In genomic region chr8:13149287-13149686, GRCm38 (mm10) we compare ENCODE assay signal across 23 mouse cellular contexts. TPM values are rescaled to one million over a fixed set of nuclear protein-coding genes. Genes with fewer than 3 reads are reported as not detected.
DNase-seq lines count a peak whose midpoint lies in the region; ATAC-seq and TF ChIP-seq lines count a peak whose summit lies in the region.
"Had no signal": no experiment of that assay in that cellular context is flagged by ENCODE, and none has a peak within 500 bp of the region (broad histone marks: within the 10 kb centered on the region; RNA-seq: fewer than 3 reads in every experiment).

No protein-coding gene starts in this region.

- 90% methylated on average over 2 of the region's 2 CpGs for WGBS in midbrain, embryonic 11.5 days
- WGBS in midbrain, embryonic 15.5 days: 96% methylated on average over 2 of the region's 2 CpGs
- 95% methylated on average over 2 of the region's 2 CpGs for WGBS in stomach, postnatal 0 days

- no peak overlapping the region for H3K4me3 ChIP-seq in layer of hippocampus, adult 2 months
- no peak overlapping the region for H3K4me3 ChIP-seq in midbrain, embryonic 11.5 days (ENCODE audit: low read depth, low read length)
- H3K4me3 ChIP-seq in midbrain, embryonic 15.5 days: no peak overlapping the region
- no peak overlapping the region for H3K4me3 ChIP-seq in stomach, postnatal 0 days (ENCODE audit: low read depth, low read length)
- H3K4me3 ChIP-seq: embryonic facial prominence, embryonic 13.5 days; heart, embryonic 12.5 days; limb, embryonic 10.5 days; liver, embryonic 12.5 days; neural tube, embryonic 13.5 days had no signal

- ATAC-seq in frontal cortex, adult (ENCODE audit: low TSS enrichment): peak; percentile 26; the same call in 1 of the 2 replicates
- ATAC-seq in midbrain, embryonic 11.5 days (ENCODE audit: low FRiP score): no peak
- no peak for ATAC-seq in midbrain, embryonic 15.5 days (replicated peaks)
- ATAC-seq in stomach, postnatal 0 days (ENCODE audit: low FRiP score, low TSS enrichment): no peak
- ATAC-seq: activated CD4-positive, CD25-positive, alpha-beta regulatory T cell, adult 4 months; forebrain, embryonic 14.5 days; intestine, embryonic 16.5 days; liver, embryonic 12.5 days had no signal

- H3K9ac ChIP-seq in midbrain, embryonic 11.5 days (ENCODE audit: low read length): no peak overlapping the region
- no peak overlapping the region for H3K9ac ChIP-seq in midbrain, embryonic 15.5 days
- H3K9ac ChIP-seq in stomach, postnatal 0 days (ENCODE audit: low read length): no peak overlapping the region
- H3K9ac ChIP-seq: embryonic facial prominence, embryonic 13.5 days; heart, embryonic 12.5 days; hindbrain, embryonic 14.5 days; liver, embryonic 12.5 days; neural tube, embryonic 13.5 days had no signal

- no peak overlapping the region for H3K4me2 ChIP-seq in midbrain, embryonic 11.5 days
- H3K4me2 ChIP-seq in midbrain, embryonic 15.5 days: no peak overlapping the region
- no peak overlapping the region for H3K4me2 ChIP-seq in stomach, postnatal 0 days (replicated peaks; ENCODE audit: low read depth)
- H3K4me2 ChIP-seq: embryonic facial prominence, embryonic 13.5 days; heart, embryonic 12.5 days; hindbrain, embryonic 14.5 days; liver, embryonic 12.5 days; neural tube, embryonic 13.5 days had no signal

- TF ChIP-seq CTCF in layer of hippocampus, adult 2 months (conservative IDR thresholded peaks at IDR 0.05): peak; percentile 39
- TF ChIP-seq CTCF in stomach, postnatal 0 days (IDR thresholded peaks at IDR 0.05; ENCODE audit: low read depth): peak; percentile 38

- no peaks in the 10 kb centered on the region for H3K27me3 ChIP-seq in midbrain, embryonic 11.5 days (ENCODE audit: control insufficient read depth, insufficient read depth, low read length)
- no peaks in the 10 kb centered on the region for H3K27me3 ChIP-seq in midbrain, embryonic 15.5 days (replicated peaks)
- H3K27me3 ChIP-seq in stomach, postnatal 0 days (ENCODE audit: control insufficient read depth, insufficient read depth, low read length): no peaks in the 10 kb centered on the region
- H3K27me3 ChIP-seq: embryonic facial prominence, embryonic 13.5 days; heart, embryonic 12.5 days; liver, embryonic 12.5 days; neural tube, embryonic 13.5 days had no signal

- no peak overlapping the region for H3K27ac ChIP-seq in layer of hippocampus, adult 2 months
- H3K27ac ChIP-seq in midbrain, embryonic 11.5 days (ENCODE audit: low read depth, low read length): no peak overlapping the region
- H3K27ac ChIP-seq in midbrain, embryonic 15.5 days: no peak overlapping the region
- H3K27ac ChIP-seq in stomach, postnatal 0 days (replicated peaks): no peak overlapping the region
- H3K27ac ChIP-seq: embryonic facial prominence, embryonic 13.5 days; hindbrain, embryonic 14.5 days; limb, embryonic 10.5 days; liver, embryonic 12.5 days; neural tube, embryonic 13.5 days had no signal

- peaks cover 10% of the 10 kb centered on the region for H3K36me3 ChIP-seq in midbrain, embryonic 11.5 days (ENCODE audit: control insufficient read depth, insufficient read depth, low read length)
- H3K36me3 ChIP-seq in midbrain, embryonic 15.5 days (replicated peaks): peaks cover 39% of the 10 kb centered on the region
- peaks cover 18% of the 10 kb centered on the region for H3K36me3 ChIP-seq in stomach, postnatal 0 days (ENCODE audit: control insufficient read depth, insufficient read depth, low read length)

- no peak for TF ChIP-seq EP300 in stomach, postnatal 0 days (optimal IDR thresholded peaks at IDR 0.05)

- DNase-seq in frontal cortex, postnatal 36 days (ENCODE audit: low spot score in 2 of 2): no peak
- no peak for DNase-seq in layer of hippocampus, adult 2 months (ENCODE audit: low spot score in 2 of 2)
- no peak for DNase-seq in layer of hippocampus, adult 11-12 months (ENCODE audit: low spot score)
- peak; percentile 78 for DNase-seq in midbrain, embryonic 11.5 days (ENCODE audit: low spot score, missing footprints)
- DNase-seq in stomach, postnatal 0 days (ENCODE audit: low spot score): no peak
- no peak for DNase-seq in adrenal gland, adult 2 months
- DNase-seq: adrenal gland, postnatal 14 days; cerebellum, adult 11 months; heart, postnatal 14 days; right cerebral cortex, adult 18-20 months; thymus, postnatal 36 days had no signal

- H3K9me3 ChIP-seq in midbrain, embryonic 11.5 days (ENCODE audit: control insufficient read depth, low read length): no peaks in the 10 kb centered on the region
- no peaks in the 10 kb centered on the region for H3K9me3 ChIP-seq in midbrain, embryonic 15.5 days
- H3K9me3 ChIP-seq in stomach, postnatal 0 days (ENCODE audit: control insufficient read depth, low read length): no peaks in the 10 kb centered on the region
- H3K9me3 ChIP-seq: embryonic facial prominence, embryonic 13.5 days; heart, embryonic 12.5 days; limb, embryonic 10.5 days; liver, embryonic 12.5 days; neural tube, embryonic 13.5 days had no signal

- H3K4me1 ChIP-seq in midbrain, embryonic 11.5 days (ENCODE audit: control insufficient read depth, insufficient read depth, low read length): no peaks in the 10 kb centered on the region
- H3K4me1 ChIP-seq in midbrain, embryonic 15.5 days: no peaks in the 10 kb centered on the region
- H3K4me1 ChIP-seq in stomach, postnatal 0 days (replicated peaks; ENCODE audit: control insufficient read depth, insufficient read depth): no peaks in the 10 kb centered on the region
- H3K4me1 ChIP-seq: embryonic facial prominence, embryonic 13.5 days; heart, embryonic 12.5 days; limb, embryonic 10.5 days; liver, embryonic 12.5 days; neural tube, embryonic 13.5 days had no signal

RNA-seq across cellular contexts. Expression of gene Lamp1, which starts 9.7 kb away (rescaled TPM):
- 100 to 1,000 TPM; 241 to 248 TPM for total RNA-seq in layer of hippocampus, adult 2 months (2021)
- 274 and 282 TPM in 2 replicates for polyA plus RNA-seq in midbrain, embryonic 11.5 days (2014; fragmentation: Nextera tagmentation; extraction: Ambion mirVana)
- polyA plus RNA-seq in midbrain, embryonic 15.5 days (2015; fragmentation: Nextera tagmentation; extraction: Ambion mirVana): 259 and 285 TPM in 2 replicates
- polyA plus RNA-seq in stomach, postnatal 0 days (2015; fragmentation: Nextera tagmentation; extraction: Ambion mirVana): 260 and 278 TPM in 2 replicates
- total RNA-seq in adrenal gland, adult 2 months (2021): 100 to 1,000 TPM; 476 to 520 TPM
- polyA plus RNA-seq in adrenal gland, adult 2 months (2012; rRNA removed): 336 and 366 TPM in 2 replicates

RNA-seq across cellular contexts. Expression of gene Cul4a, which starts 43.9 kb away (rescaled TPM):
- total RNA-seq in layer of hippocampus, adult 2 months (2021): 10 to 100 TPM; 60.1 to 60.8 TPM
- polyA plus RNA-seq in midbrain, embryonic 11.5 days (2014; fragmentation: Nextera tagmentation; extraction: Ambion mirVana): 89.7 and 90.1 TPM in 2 replicates
- polyA plus RNA-seq in midbrain, embryonic 15.5 days (2015; fragmentation: Nextera tagmentation; extraction: Ambion mirVana): 70.4 and 74.9 TPM in 2 replicates
- polyA plus RNA-seq in stomach, postnatal 0 days (2015; fragmentation: Nextera tagmentation; extraction: Ambion mirVana): 47.1 and 52.6 TPM in 2 replicates
- total RNA-seq in adrenal gland, adult 2 months (2021): 100 to 1,000 TPM; 108 to 127 TPM
- 123 and 132 TPM in 2 replicates for polyA plus RNA-seq in adrenal gland, adult 2 months (2012; rRNA removed)

RNA-seq across cellular contexts. Expression of gene Pcid2, which starts 44.0 kb away (rescaled TPM):
- total RNA-seq in layer of hippocampus, adult 2 months (2021): 10 to 100 TPM; 28.2 to 30.7 TPM
- polyA plus RNA-seq in midbrain, embryonic 11.5 days (2014; fragmentation: Nextera tagmentation; extraction: Ambion mirVana): 51.5 and 58.3 TPM in 2 replicates
- polyA plus RNA-seq in midbrain, embryonic 15.5 days (2015; fragmentation: Nextera tagmentation; extraction: Ambion mirVana): 42.1 and 42.6 TPM in 2 replicates
- 13.9 and 15.1 TPM in 2 replicates for polyA plus RNA-seq in stomach, postnatal 0 days (2015; fragmentation: Nextera tagmentation; extraction: Ambion mirVana)
- 10 to 100 TPM; 22.1 to 23.7 TPM for total RNA-seq in adrenal gland, adult 2 months (2021)
- polyA plus RNA-seq in adrenal gland, adult 2 months (2012; rRNA removed): 27.2 and 28.3 TPM in 2 replicates

RNA-seq across cellular contexts. Expression of gene Grtp1, which starts 51.1 kb away (rescaled TPM):
- 1 to 10 TPM; 4.0 to 4.1 TPM for total RNA-seq in layer of hippocampus, adult 2 months (2021)
- 20.9 and 22.0 TPM in 2 replicates for polyA plus RNA-seq in midbrain, embryonic 11.5 days (2014; fragmentation: Nextera tagmentation; extraction: Ambion mirVana)
- 15.9 and 16.3 TPM in 2 replicates for polyA plus RNA-seq in midbrain, embryonic 15.5 days (2015; fragmentation: Nextera tagmentation; extraction: Ambion mirVana)
- 30.6 and 31.8 TPM in 2 replicates for polyA plus RNA-seq in stomach, postnatal 0 days (2015; fragmentation: Nextera tagmentation; extraction: Ambion mirVana)
- total RNA-seq in adrenal gland, adult 2 months (2021): 10 to 100 TPM; 10.8 to 16.4 TPM
- 10.1 and 12.5 TPM in 2 replicates for polyA plus RNA-seq in adrenal gland, adult 2 months (2012; rRNA removed)
- total RNA-seq: granulocyte monocyte progenitor cell, adult 5-6 weeks had no signal
